Mouse (Mus musculus) hindbrain, embryonic 16.5 days (tissue): ENCODE results near the gene Marf1. TPM values are rescaled to one million over a fixed set of nuclear protein-coding genes. Genes with fewer than 3 reads are reported as not detected.

Source experiments
- ATAC-seq: fragments of 200-750 bp; cut with Nextera tagmentation; 2 replicates; pipeline ENCODE4 v1.8.0; 2017; ENCODE audit warnings: moderate TSS enrichment, moderate library complexity
- H3K27ac ChIP-seq: fragments of 300-500 bp; sonication (generic); 2 replicates; pipeline ENCODE4 v1.5.1; 2014; ENCODE audit warnings: low read depth, mild to moderate bottlenecking, control low read depth, low read length, moderate library complexity
- H3K27me3 ChIP-seq: fragments of 300-500 bp; sonication (generic); replicated peaks from 2 replicates; pipeline ENCODE4 v1.6.1; 2014; ENCODE audit warnings: low read length; ENCODE audit not compliant: control insufficient read depth, insufficient read depth
- H3K36me3 ChIP-seq: fragments of 300-500 bp; sonication (generic); 2 replicates; pipeline ENCODE4 v1.6.1; 2014; ENCODE audit warnings: mild to moderate bottlenecking, low read length, moderate library complexity, mixed read lengths; ENCODE audit not compliant: control insufficient read depth, insufficient read depth
- H3K4me1 ChIP-seq: fragments of 300-500 bp; sonication (generic); 2 replicates; pipeline ENCODE4 v1.6.1; 2014; ENCODE audit warnings: low read depth, low read length; ENCODE audit not compliant: control insufficient read depth, insufficient read depth
- H3K4me2 ChIP-seq: fragments of 300-500 bp; sonication (generic); 2 replicates; pipeline ENCODE4 v1.6.1; 2014; ENCODE audit warnings: mild to moderate bottlenecking, low read length, control low read depth, moderate library complexity
- H3K4me3 ChIP-seq: fragments of 300-500 bp; sonication (generic); 2 replicates; pipeline ENCODE4 v1.5.1; 2014; ENCODE audit warnings: mild to moderate bottlenecking, low read length, control low read depth, moderate library complexity
- H3K9ac ChIP-seq: fragments of 300-500 bp; sonication (generic); 2 replicates; pipeline ENCODE4 v1.6.1; 2014; ENCODE audit warnings: low read depth, mild to moderate bottlenecking, control low read depth, low read length, moderate library complexity
- H3K9me3 ChIP-seq: fragments of 300-500 bp; sonication (generic); 2 replicates; pipeline ENCODE4 v1.6.1; 2014; ENCODE audit warnings: mild to moderate bottlenecking, low read length, moderate library complexity; ENCODE audit not compliant: control insufficient read depth
- WGBS: fragments of 180-500 bp; shearing (Covaris S2); extraction: QIAGEN DNeasy Blood & Tissue Kit; methylation state at CpG from one replicate; pipeline ENCODE4 v1.1.7; 2014; 5-methylcytosine and 5-hydroxymethylcytosine counted together
- polyA plus RNA-seq: library from polyadenylated mRNA; unstranded; fragments of >200 nt; fragmentation: Nextera tagmentation; extraction: Ambion mirVana; gene quantifications from 2 replicates; pipeline ENCODE4 v1.2.1, GENCODE M21; 2015

Marf1 gene
- polyA plus RNA-seq, 1 experiment from 2014 or later: 12.3 TPM

DNA sequence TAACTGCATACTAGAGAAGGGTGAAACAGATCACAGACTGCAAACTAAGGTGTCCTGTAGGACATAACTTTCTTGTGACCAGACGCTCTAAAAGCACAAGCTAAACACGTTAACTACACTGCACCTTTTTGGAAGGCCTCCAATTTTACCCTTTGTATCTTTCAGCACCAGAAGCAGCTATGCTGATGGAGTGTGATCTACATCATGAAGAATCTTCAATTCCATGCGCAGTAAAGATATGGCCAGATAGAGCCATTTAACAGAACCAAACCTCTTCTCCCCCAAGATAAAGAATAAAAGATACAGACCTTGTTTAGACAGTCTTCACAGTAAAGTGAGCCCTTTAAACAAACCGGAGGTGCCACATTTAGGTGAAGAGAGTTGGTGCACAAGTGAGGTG, 11.4 kb downstream of the Marf1 start:
- Histone ChIP-seq H3K9ac (no peak overlapping the region), H3K9me3 (no peaks in the 10 kb centered on the region), H3K4me3 (no peak overlapping the region), H3K27me3 (no peaks in the 10 kb centered on the region), H3K4me2 (no peak overlapping the region), H3K27ac (no peak overlapping the region), H3K36me3 (0 out of 2 replicates have a peak, but pooled peaks cover 11% of the 10 kb centered on the region), H3K4me1 (no peaks in the 10 kb centered on the region)
- 91% methylated on average over 4 of the region's 4 CpGs for WGBS
- ATAC-seq: no peak

GRCm38 (mm10) chr16:14147712-14148111, 15.4 kb downstream of the Marf1 start:
- H3K9me3 ChIP-seq: no peaks in the 10 kb centered on the region
- ATAC-seq: no peak
- H3K27me3 ChIP-seq: no peaks in the 10 kb centered on the region
- no peaks in the 10 kb centered on the region for H3K4me1 ChIP-seq
- H3K4me3 ChIP-seq: no peak overlapping the region
- H3K27ac ChIP-seq: no peak overlapping the region
- H3K9ac ChIP-seq: no peak overlapping the region
- H3K4me2 ChIP-seq: no peak overlapping the region
- peaks cover 25% of the 10 kb centered on the region for H3K36me3 ChIP-seq

GRCm38 (mm10) chr16:14143298-14143697, 19.9 kb downstream of the Marf1 start:
- Histone ChIP-seq H3K27me3 (no peaks in the 10 kb centered on the region), H3K4me2 (no peak overlapping the region), H3K4me3 (no peak overlapping the region), H3K27ac (no peak overlapping the region), H3K36me3 (peaks cover 40% of the 10 kb centered on the region), H3K9me3 (no peaks in the 10 kb centered on the region), H3K4me1 (no peaks in the 10 kb centered on the region), H3K9ac (no peak overlapping the region)
- ATAC-seq: no peak
- WGBS: 90% methylated on average over 3 of the region's 3 CpGs

- H3K27ac ChIP-seq: no peak overlapping the region
- ATAC-seq: no peak
- peaks cover 37% of the 10 kb centered on the region for H3K36me3 ChIP-seq
- no peak overlapping the region for H3K4me2 ChIP-seq
- no peak overlapping the region for H3K4me3 ChIP-seq
- no peaks in the 10 kb centered on the region for H3K9me3 ChIP-seq
- no peaks in the 10 kb centered on the region for H3K4me1 ChIP-seq
- H3K9ac ChIP-seq: no peak overlapping the region
- H3K27me3 ChIP-seq: no peaks in the 10 kb centered on the region
These were observed 24.0 kb downstream of the Marf1 start for GRCm38 (mm10) chr16:14139106-14139505.

DNA sequence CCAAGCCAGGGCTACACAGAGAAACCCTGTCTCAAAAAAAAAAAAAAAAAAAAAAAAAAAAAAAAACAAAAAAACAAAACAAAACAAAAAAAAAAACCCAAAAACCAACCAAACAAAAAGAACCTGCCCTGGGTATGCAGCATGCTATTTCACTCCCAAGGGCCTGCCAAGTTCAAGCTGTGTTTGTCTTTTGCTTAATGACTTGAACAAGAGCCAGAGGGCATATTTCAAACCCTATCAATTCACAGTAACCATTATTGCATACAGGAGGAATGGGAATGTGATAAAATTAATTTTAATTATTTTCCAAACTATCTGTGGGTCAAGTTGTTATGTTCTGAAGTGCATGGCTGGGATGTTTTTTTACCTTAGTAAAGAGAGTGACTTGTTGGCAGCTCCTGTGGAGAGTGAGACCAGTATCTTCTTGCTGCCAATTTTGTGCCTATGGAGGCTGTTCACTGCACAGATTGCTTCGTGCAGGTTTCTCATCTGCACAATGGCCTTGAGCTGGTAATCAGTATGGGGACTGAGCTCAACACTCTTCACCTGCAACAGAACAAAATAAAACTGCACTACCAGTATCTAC, 25.1 kb downstream of the Marf1 start:
- Histone ChIP-seq H3K9me3 (no peaks in the 10 kb centered on the region), H3K9ac (no peak overlapping the region), H3K27me3 (no peaks in the 10 kb centered on the region), H3K4me2 (no peak overlapping the region), H3K27ac (no peak overlapping the region), H3K36me3 (peaks cover 42% of the 10 kb centered on the region), H3K4me3 (no peak overlapping the region), H3K4me1 (no peaks in the 10 kb centered on the region)
- whole genome bisulfite sequencing: 73% methylated on average over 1 of the region's 1 CpGs
- no peak for ATAC-seq

DNA sequence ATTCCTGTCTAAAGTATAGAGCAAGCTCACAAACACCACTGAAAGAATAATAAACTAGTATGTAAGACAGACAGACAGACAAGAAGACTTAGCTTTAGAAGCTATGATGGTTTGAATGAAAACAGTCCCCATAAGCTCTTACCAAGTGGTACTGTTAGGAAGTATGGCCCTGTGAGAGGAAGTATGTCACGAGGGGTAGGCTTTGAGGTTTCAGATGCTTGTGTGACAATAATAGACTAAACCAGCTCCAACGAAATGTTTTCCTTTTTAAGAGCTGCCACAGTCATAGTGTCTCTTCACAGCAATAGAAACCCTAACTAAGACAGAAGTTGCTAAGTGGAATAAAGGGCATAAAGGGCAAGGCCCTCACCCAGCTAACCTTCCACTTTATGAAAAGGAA, 28.1 kb downstream of the Marf1 start:
- ATAC-seq: no peak
- no peak overlapping the region for H3K9ac ChIP-seq
- H3K36me3 ChIP-seq: peaks cover 40% of the 10 kb centered on the region
- H3K4me3 ChIP-seq: no peak overlapping the region
- H3K4me2 ChIP-seq: no peak overlapping the region
- H3K27ac ChIP-seq: no peak overlapping the region
- H3K9me3 ChIP-seq: no peaks in the 10 kb centered on the region
- H3K27me3 ChIP-seq: no peaks in the 10 kb centered on the region
- WGBS: 94% methylated on average over 2 of the region's 2 CpGs
- H3K4me1 ChIP-seq: no peaks in the 10 kb centered on the region

DNA sequence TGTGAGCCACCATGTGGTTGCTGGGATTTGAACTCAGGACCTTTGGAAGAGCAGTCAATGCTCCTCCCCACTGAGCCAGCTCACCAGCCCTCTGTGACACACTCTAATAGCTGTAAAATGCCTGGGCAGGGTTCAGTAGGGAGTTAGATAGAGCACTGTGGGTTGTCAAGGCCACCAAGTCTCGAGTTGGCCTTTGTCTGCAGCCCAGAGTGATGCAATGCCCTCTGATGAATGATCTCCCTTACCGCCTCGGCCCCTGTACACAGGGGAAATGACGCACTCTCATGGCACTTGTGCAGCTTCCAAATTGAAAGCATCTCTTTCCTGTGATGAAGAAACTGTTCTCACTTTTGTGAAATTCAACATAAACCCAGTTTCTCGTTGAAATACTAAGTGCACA, 31.3 kb downstream of the Marf1 start:
- H3K4me1 ChIP-seq: no peaks in the 10 kb centered on the region
- no peak for ATAC-seq
- no peaks in the 10 kb centered on the region for H3K9me3 ChIP-seq
- no peak overlapping the region for H3K27ac ChIP-seq
- no peak overlapping the region for H3K4me2 ChIP-seq
- H3K27me3 ChIP-seq: no peaks in the 10 kb centered on the region
- 88% methylated on average over 5 of the region's 5 CpGs for WGBS
- H3K4me3 ChIP-seq: no peak overlapping the region
- no peak overlapping the region for H3K9ac ChIP-seq
- peaks cover 48% of the 10 kb centered on the region for H3K36me3 ChIP-seq

- 81% methylated on average over 3 of the region's 3 CpGs for WGBS
- no peak for ATAC-seq
- no peaks in the 10 kb centered on the region for H3K27me3 ChIP-seq
- no peaks in the 10 kb centered on the region for H3K9me3 ChIP-seq
- H3K9ac ChIP-seq: no peak overlapping the region
- no peak overlapping the region for H3K27ac ChIP-seq
- H3K4me1 ChIP-seq: no peaks in the 10 kb centered on the region
- peaks cover 45% of the 10 kb centered on the region for H3K36me3 ChIP-seq
- no peak overlapping the region for H3K4me2 ChIP-seq
- no peak overlapping the region for H3K4me3 ChIP-seq
These were observed 31.8 kb downstream of the Marf1 start for GRCm38 (mm10) chr16:14131376-14131775.

DNA sequence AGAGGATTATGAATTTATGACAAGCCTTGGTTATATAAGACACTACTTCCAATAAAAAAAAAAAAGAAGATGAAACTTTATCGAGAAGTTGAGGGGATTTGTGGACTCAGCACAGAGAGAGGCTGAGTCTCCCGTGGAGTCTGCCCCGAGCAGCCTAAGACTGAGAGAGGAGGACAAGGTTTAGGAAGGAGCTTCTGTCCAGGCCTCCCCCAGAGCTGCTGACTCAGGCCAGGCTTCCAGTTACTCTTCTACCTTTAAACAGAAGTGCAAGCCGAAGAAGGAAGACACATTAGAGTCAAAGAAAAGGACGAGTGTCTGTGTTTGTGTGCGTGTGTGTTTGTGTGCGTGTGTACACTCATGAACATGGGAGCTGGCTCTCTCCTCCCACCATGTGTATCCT, 32.4 kb downstream of the Marf1 start:
- peaks cover 43% of the 10 kb centered on the region for H3K36me3 ChIP-seq
- H3K27me3 ChIP-seq: no peaks in the 10 kb centered on the region
- H3K27ac ChIP-seq: no peak overlapping the region
- H3K9me3 ChIP-seq: no peaks in the 10 kb centered on the region
- no peak overlapping the region for H3K4me2 ChIP-seq
- WGBS: 94% methylated on average over 7 of the region's 7 CpGs
- no peaks in the 10 kb centered on the region for H3K4me1 ChIP-seq
- H3K4me3 ChIP-seq: no peak overlapping the region
- H3K9ac ChIP-seq: no peak overlapping the region
- ATAC-seq: no peak

DNA sequence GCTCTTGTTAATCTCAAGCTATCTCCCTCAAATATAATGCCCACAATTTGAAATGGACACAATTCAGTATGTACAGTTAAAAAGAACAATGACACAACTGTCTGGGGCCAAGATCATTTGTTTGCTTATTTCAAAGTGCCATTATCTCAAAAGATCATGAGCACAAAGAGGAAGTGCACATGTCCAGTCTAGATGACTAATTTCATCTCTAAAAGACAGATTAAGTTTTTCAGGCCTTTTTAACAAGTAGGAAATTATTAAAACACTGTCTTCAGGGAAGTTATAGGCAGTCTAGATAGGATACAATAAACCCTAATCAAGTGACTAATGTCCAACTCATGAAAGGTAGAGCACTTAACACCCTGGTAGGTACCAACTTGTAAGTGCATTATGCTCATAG, 34.2 kb downstream of the Marf1 start:
- Histone ChIP-seq H3K4me1 (no peaks in the 10 kb centered on the region), H3K4me2 (no peak overlapping the region), H3K27ac (no peak overlapping the region), H3K36me3 (peaks cover 52% of the 10 kb centered on the region), H3K27me3 (no peaks in the 10 kb centered on the region), H3K9me3 (no peaks in the 10 kb centered on the region), H3K9ac (no peak overlapping the region), H3K4me3 (no peak overlapping the region)
- no peak for ATAC-seq
